Mouse (Mus musculus) midbrain, embryonic 12.5 days (tissue): ENCODE data around the gene Atg7. TPM values are rescaled to one million over a fixed set of nuclear protein-coding genes. Genes with fewer than 3 reads are reported as not detected.

Source experiments
- ATAC-seq: fragments of 200-750 bp; cut with Nextera tagmentation; 2 replicates; pipeline ENCODE4 v1.8.0; 2017; ENCODE audit warnings: low read depth, moderate TSS enrichment, moderate library complexity; ENCODE audit not compliant: low FRiP score
- H3K27ac ChIP-seq: fragments of 300-500 bp; sonication (generic); replicated peaks from 2 replicates; pipeline ENCODE4 v1.5.1; 2016; ENCODE audit warnings: mild to moderate bottlenecking
- H3K27me3 ChIP-seq: fragments of 300-500 bp; sonication (generic); 2 replicates; pipeline ENCODE4 v1.6.1; 2016; ENCODE audit warnings: mild to moderate bottlenecking
- H3K36me3 ChIP-seq: fragments of 300-500 bp; sonication (generic); 2 replicates; pipeline ENCODE4 v1.6.1; 2016
- H3K4me1 ChIP-seq: fragments of 300-500 bp; sonication (generic); 2 replicates; pipeline ENCODE4 v1.6.1; 2016
- H3K4me2 ChIP-seq: fragments of 300-500 bp; sonication (generic); replicated peaks from 2 replicates; pipeline ENCODE4 v1.6.1; 2016; ENCODE audit warnings: mild to moderate bottlenecking, moderate library complexity
- H3K4me3 ChIP-seq: fragments of 300-500 bp; sonication (generic); 2 replicates; pipeline ENCODE4 v1.5.1; 2016; ENCODE audit warnings: mild to moderate bottlenecking
- H3K9ac ChIP-seq: fragments of 300-500 bp; sonication (generic); replicated peaks from 2 replicates; pipeline ENCODE4 v1.6.1; 2016; ENCODE audit warnings: mild to moderate bottlenecking, moderate library complexity
- H3K9me3 ChIP-seq: fragments of 300-500 bp; sonication (generic); 2 replicates; pipeline ENCODE4 v1.6.1; 2016; ENCODE audit warnings: mild to moderate bottlenecking
- WGBS: fragments of 180-500 bp; shearing (Covaris S2); methylation state at CpG from one replicate; pipeline ENCODE4 v1.1.7; 2016; 5-methylcytosine and 5-hydroxymethylcytosine counted together
- polyA plus RNA-seq: library from polyadenylated mRNA; unstranded; fragments of >200 nt; fragmentation: Nextera tagmentation; extraction: Ambion mirVana; gene quantifications from 2 replicates; pipeline ENCODE4 v1.2.1, GENCODE M21; 2016

Gene Atg7
- polyA plus RNA-seq, 1 experiment from 2014 or later = 19.4 TPM

DNA sequence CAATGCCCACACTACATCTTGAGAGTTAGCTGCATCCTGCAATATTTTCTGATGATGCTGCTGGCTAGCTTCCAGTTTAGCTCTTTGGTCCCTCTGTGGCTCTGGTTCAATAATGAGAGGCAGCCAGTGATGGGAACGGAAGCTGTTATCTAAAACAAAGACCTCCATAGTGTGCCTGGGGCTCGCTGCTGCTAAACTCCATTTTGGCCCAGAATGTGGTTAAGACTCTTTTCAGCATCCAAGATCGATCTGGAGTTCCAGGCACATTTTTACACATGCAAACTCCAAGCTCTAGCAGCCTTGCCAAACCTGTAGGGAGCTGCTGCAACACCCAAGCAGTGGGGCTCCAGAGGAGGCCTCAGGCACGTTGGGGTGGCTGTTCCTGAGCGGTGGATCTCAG, 76.2 kb downstream of the Atg7 start:
- Histone ChIP-seq H3K4me2 (no peak overlapping the region), H3K4me1 (peaks cover 24% of the 10 kb centered on the region), H3K27ac (no peak overlapping the region), H3K9ac (no peak overlapping the region), H3K36me3 (no peaks in the 10 kb centered on the region), H3K27me3 (no peaks in the 10 kb centered on the region), H3K4me3 (no peak overlapping the region), H3K9me3 (no peaks in the 10 kb centered on the region)
- no peak for ATAC-seq
- WGBS = 75% methylated on average over 5 of the region's 5 CpGs

GRCm38 (mm10) chr6:114719665-114720064, 76.8 kb downstream of the Atg7 start:
- no peak overlapping the region for H3K27ac ChIP-seq
- no peaks in the 10 kb centered on the region for H3K36me3 ChIP-seq
- no peak overlapping the region for H3K9ac ChIP-seq
- H3K27me3 ChIP-seq = no peaks in the 10 kb centered on the region
- H3K4me3 ChIP-seq = no peak overlapping the region
- peaks cover 22% of the 10 kb centered on the region for H3K4me1 ChIP-seq
- H3K4me2 ChIP-seq = no peak overlapping the region
- H3K9me3 ChIP-seq = no peaks in the 10 kb centered on the region
- ATAC-seq = no peak
- 83% methylated on average over 8 of the region's 8 CpGs for WGBS

- WGBS = 84% methylated on average over 5 of the region's 5 CpGs
Measured at GRCm38 (mm10) chr6:114722046-114722445, 79.1 kb downstream of the Atg7 start.

DNA sequence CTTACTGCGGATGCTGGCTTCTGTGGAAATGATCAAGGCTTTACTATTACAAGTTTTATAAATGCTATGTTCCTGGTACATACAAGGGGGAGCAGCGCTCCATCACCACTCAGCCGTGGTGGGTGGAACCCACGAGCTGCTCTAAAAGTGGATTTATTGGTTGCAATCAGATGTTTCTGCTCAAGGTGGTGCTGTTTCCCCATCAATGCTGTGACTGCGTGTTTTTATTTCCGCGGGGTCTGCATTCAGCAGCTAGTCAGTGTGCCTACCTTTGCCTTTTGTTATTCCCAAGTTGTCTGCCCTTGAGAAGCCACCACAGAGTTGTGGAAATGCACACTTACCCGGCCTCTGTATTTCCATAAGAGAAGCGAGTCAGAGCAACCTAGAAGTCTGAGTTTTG, 81.0 kb downstream of the Atg7 start:
- H3K4me3 ChIP-seq = no peak overlapping the region
- no peaks in the 10 kb centered on the region for H3K9me3 ChIP-seq
- no peak for ATAC-seq
- no peak overlapping the region for H3K27ac ChIP-seq
- H3K4me2 ChIP-seq = no peak overlapping the region
- H3K27me3 ChIP-seq = no peaks in the 10 kb centered on the region
- no peaks in the 10 kb centered on the region for H3K36me3 ChIP-seq
- H3K4me1 ChIP-seq = peaks cover 20% of the 10 kb centered on the region
- 33% methylated on average over 9 of the region's 9 CpGs for WGBS
- no peak overlapping the region for H3K9ac ChIP-seq

More at GRCm38 (mm10) chr6:114722046-114722445, 79.1 kb downstream of the Atg7 start:
- no peak overlapping the region for H3K27ac ChIP-seq
- H3K4me3 ChIP-seq = no peak overlapping the region
- no peaks in the 10 kb centered on the region for H3K27me3 ChIP-seq
- H3K4me1 ChIP-seq = peaks cover 20% of the 10 kb centered on the region
- no peaks in the 10 kb centered on the region for H3K36me3 ChIP-seq
- ATAC-seq = no peak
- H3K9me3 ChIP-seq = no peaks in the 10 kb centered on the region
- no peak overlapping the region for H3K4me2 ChIP-seq
- H3K9ac ChIP-seq = no peak overlapping the region

GRCm38 (mm10) chr6:114724351-114724750, 81.5 kb downstream of the Atg7 start:
- 89% methylated on average over 7 of the region's 7 CpGs for WGBS
- H3K27me3 ChIP-seq = no peaks in the 10 kb centered on the region
- H3K27ac ChIP-seq = no peak overlapping the region
- no peak overlapping the region for H3K9ac ChIP-seq
- H3K9me3 ChIP-seq = no peaks in the 10 kb centered on the region
- peaks cover 17% of the 10 kb centered on the region for H3K4me1 ChIP-seq
- H3K4me2 ChIP-seq = no peak overlapping the region
- ATAC-seq = no peak
- no peaks in the 10 kb centered on the region for H3K36me3 ChIP-seq
- no peak overlapping the region for H3K4me3 ChIP-seq

- H3K36me3 ChIP-seq = no peaks in the 10 kb centered on the region
- no peaks in the 10 kb centered on the region for H3K9me3 ChIP-seq
- H3K9ac ChIP-seq = no peak overlapping the region
- H3K4me3 ChIP-seq = no peak overlapping the region
- no peaks in the 10 kb centered on the region for H3K27me3 ChIP-seq
- WGBS = 72% methylated on average over 8 of the region's 8 CpGs
- H3K27ac ChIP-seq = no peak overlapping the region
- no peak for ATAC-seq
- no peak overlapping the region for H3K4me2 ChIP-seq
- peaks cover 17% of the 10 kb centered on the region for H3K4me1 ChIP-seq
Measured at GRCm38 (mm10) chr6:114725147-114725575, 82.3 kb downstream of the Atg7 start.

- H3K27me3 ChIP-seq = no peaks in the 10 kb centered on the region
- no peaks in the 10 kb centered on the region for H3K36me3 ChIP-seq
- H3K27ac ChIP-seq = no peak overlapping the region
- H3K9me3 ChIP-seq = no peaks in the 10 kb centered on the region
- WGBS = 60% methylated on average over 11 of the region's 11 CpGs
- peaks cover 17% of the 10 kb centered on the region for H3K4me1 ChIP-seq
- no peak overlapping the region for H3K9ac ChIP-seq
- H3K4me2 ChIP-seq = no peak overlapping the region
- H3K4me3 ChIP-seq = no peak overlapping the region
- ATAC-seq = no peak
Measured at GRCm38 (mm10) chr6:114726681-114727080, 83.8 kb downstream of the Atg7 start.

GRCm38 (mm10) chr6:114733156-114733555, 90.3 kb downstream of the Atg7 start:
- no peak overlapping the region for H3K4me2 ChIP-seq
- 77% methylated on average over 5 of the region's 5 CpGs for WGBS
- no peaks in the 10 kb centered on the region for H3K36me3 ChIP-seq
- H3K27ac ChIP-seq = no peak overlapping the region
- H3K9me3 ChIP-seq = no peaks in the 10 kb centered on the region
- no peak overlapping the region for H3K9ac ChIP-seq
- ATAC-seq = no peak
- H3K27me3 ChIP-seq = peaks cover 5% of the 10 kb centered on the region
- H3K4me1 ChIP-seq = peaks cover 8% of the 10 kb centered on the region; the same call in 1 of the 2 replicates
- no peak overlapping the region for H3K4me3 ChIP-seq

- ATAC-seq = no peak
Measured at GRCm38 (mm10) chr6:114733681-114734080, 90.8 kb downstream of the Atg7 start.

GRCm38 (mm10) chr6:114735054-114735453, 92.2 kb downstream of the Atg7 start:
- Histone ChIP-seq H3K4me2 (no peak overlapping the region), H3K9ac (no peak overlapping the region), H3K9me3 (no peaks in the 10 kb centered on the region), H3K36me3 (peaks cover 4% of the 10 kb centered on the region; the same call in 1 of the 2 replicates), H3K27me3 (peaks cover 9% of the 10 kb centered on the region), H3K4me3 (no peak overlapping the region), H3K4me1 (peaks cover 14% of the 10 kb centered on the region), H3K27ac (no peak overlapping the region)
- 88% methylated on average over 3 of the region's 3 CpGs for WGBS
- no peak for ATAC-seq

More at GRCm38 (mm10) chr6:114733681-114734080, 90.8 kb downstream of the Atg7 start:
- WGBS = 76% methylated on average over 3 of the region's 3 CpGs
- no peak overlapping the region for H3K27ac ChIP-seq
- H3K9ac ChIP-seq = no peak overlapping the region
- H3K4me1 ChIP-seq = peaks cover 13% of the 10 kb centered on the region
- H3K9me3 ChIP-seq = no peaks in the 10 kb centered on the region
- H3K4me3 ChIP-seq = no peak overlapping the region
- H3K4me2 ChIP-seq = no peak overlapping the region
- H3K36me3 ChIP-seq = no peaks in the 10 kb centered on the region
- H3K27me3 ChIP-seq = peaks cover 6% of the 10 kb centered on the region

GRCm38 (mm10) chr6:114736355-114736754, 93.5 kb downstream of the Atg7 start:
- WGBS = 90% methylated on average over 9 of the region's 9 CpGs
- Histone ChIP-seq H3K4me2 (no peak overlapping the region), H3K27me3 (peaks cover 9% of the 10 kb centered on the region), H3K36me3 (peaks cover 4% of the 10 kb centered on the region; the same call in 1 of the 2 replicates), H3K27ac (no peak overlapping the region), H3K9ac (no peak overlapping the region), H3K4me3 (no peak overlapping the region), H3K4me1 (peaks cover 14% of the 10 kb centered on the region), H3K9me3 (0 out of 2 replicates have a peak, but pooled peaks cover 3% of the 10 kb centered on the region)
- no peak for ATAC-seq

- no peak overlapping the region for H3K9ac ChIP-seq
- ATAC-seq = no peak
- WGBS = 84% methylated on average over 11 of the region's 11 CpGs
- peaks cover 9% of the 10 kb centered on the region for H3K27me3 ChIP-seq
- H3K9me3 ChIP-seq = 0 out of 2 replicates have a peak, but pooled peaks cover 3% of the 10 kb centered on the region
- H3K27ac ChIP-seq = no peak overlapping the region
- H3K36me3 ChIP-seq = peaks cover 4% of the 10 kb centered on the region; the same call in 1 of the 2 replicates
- peaks cover 14% of the 10 kb centered on the region for H3K4me1 ChIP-seq
- H3K4me3 ChIP-seq = no peak overlapping the region
- no peak overlapping the region for H3K4me2 ChIP-seq
Measured at GRCm38 (mm10) chr6:114737181-114737580, 94.3 kb downstream of the Atg7 start.
